Mouse (Mus musculus): Measurements from ENCODE around the gene Tssc4. TPM values are rescaled to one million over a fixed set of nuclear protein-coding genes. Genes with fewer than 3 reads are reported as not detected.

The Tssc4 gene
- polyA plus RNA-seq, 1 experiment from 2014 or later: 70.2 TPM

GRCm38 (mm10) chr7:143108200-143108599 lies 39.2 kb downstream of the Tssc4 start:
- Histone ChIP-seq H3K36me3 (ENCODE audit: control insufficient read depth, insufficient read depth, low read length) (no peaks in the 10 kb centered on the region), H3K27ac (ENCODE audit: low read depth, low read length) (no peak overlapping the region), H3K4me1 (ENCODE audit: control insufficient read depth, insufficient read depth, low read length) (0 out of 2 replicates have a peak, but pooled peaks cover 7% of the 10 kb centered on the region), H3K9me3 (ENCODE audit: control insufficient read depth, low read length) (no peaks in the 10 kb centered on the region), H3K27me3 (ENCODE audit: control insufficient read depth, insufficient read depth, low read length) (peaks cover 36% of the 10 kb centered on the region), H3K4me2 (ENCODE audit: low read depth) (no peak overlapping the region), H3K9ac (ENCODE audit: low read length) (no peak overlapping the region), H3K4me3 (ENCODE audit: low read depth, low read length) (no peak overlapping the region)
- 41% methylated on average over 5 of the region's 5 CpGs for WGBS
- ATAC-seq (ENCODE audit: insufficient read depth, low FRiP score, low TSS enrichment) (no peak), DNase-seq (ENCODE audit: low spot score) (no peak)

GRCm38 (mm10) chr7:143108996-143109660 lies 40.1 kb downstream of the Tssc4 start:
- H3K4me3 ChIP-seq (ENCODE audit: low read depth, low read length): no peak overlapping the region
- no peak overlapping the region for H3K27ac ChIP-seq (ENCODE audit: low read depth, low read length)
- ATAC-seq (ENCODE audit: insufficient read depth, low FRiP score, low TSS enrichment) (no peak), DNase-seq (ENCODE audit: low spot score) (no peak)
- H3K4me1 ChIP-seq (ENCODE audit: control insufficient read depth, insufficient read depth, low read length): 0 out of 2 replicates have a peak, but pooled peaks cover 7% of the 10 kb centered on the region
- no peaks in the 10 kb centered on the region for H3K36me3 ChIP-seq (ENCODE audit: control insufficient read depth, insufficient read depth, low read length)
- WGBS: 20% methylated on average over 3 of the region's 3 CpGs
- no peak overlapping the region for H3K4me2 ChIP-seq (ENCODE audit: low read depth)
- no peak overlapping the region for H3K9ac ChIP-seq (ENCODE audit: low read length)
- H3K27me3 ChIP-seq (ENCODE audit: control insufficient read depth, insufficient read depth, low read length): peaks cover 36% of the 10 kb centered on the region
- H3K9me3 ChIP-seq (ENCODE audit: control insufficient read depth, low read length): no peaks in the 10 kb centered on the region

GRCm38 (mm10) chr7:143109696-143110095 lies 40.6 kb downstream of the Tssc4 start:
- ATAC-seq (ENCODE audit: insufficient read depth, low FRiP score, low TSS enrichment) (no peak), DNase-seq (ENCODE audit: low spot score) (no peak)
- Histone ChIP-seq H3K4me2 (ENCODE audit: low read depth) (no peak overlapping the region), H3K27me3 (ENCODE audit: control insufficient read depth, insufficient read depth, low read length) (peaks cover 36% of the 10 kb centered on the region), H3K4me3 (ENCODE audit: low read depth, low read length) (no peak overlapping the region), H3K9ac (ENCODE audit: low read length) (no peak overlapping the region), H3K4me1 (ENCODE audit: control insufficient read depth, insufficient read depth, low read length) (0 out of 2 replicates have a peak, but pooled peaks cover 7% of the 10 kb centered on the region), H3K9me3 (ENCODE audit: control insufficient read depth, low read length) (no peaks in the 10 kb centered on the region), H3K36me3 (ENCODE audit: control insufficient read depth, insufficient read depth, low read length) (no peaks in the 10 kb centered on the region), H3K27ac (ENCODE audit: low read depth, low read length) (no peak overlapping the region)
- WGBS: 77% methylated on average over 3 of the region's 3 CpGs

GRCm38 (mm10) chr7:143110803-143111202 lies 41.8 kb downstream of the Tssc4 start:
- DNase-seq (ENCODE audit: low spot score) (no peak), ATAC-seq (ENCODE audit: insufficient read depth, low FRiP score, low TSS enrichment) (no peak)
- H3K4me1 ChIP-seq (ENCODE audit: control insufficient read depth, insufficient read depth, low read length): 0 out of 2 replicates have a peak, but pooled peaks cover 7% of the 10 kb centered on the region
- no peak overlapping the region for H3K27ac ChIP-seq (ENCODE audit: low read depth, low read length)
- H3K9ac ChIP-seq (ENCODE audit: low read length): no peak overlapping the region
- no peak overlapping the region for H3K4me3 ChIP-seq (ENCODE audit: low read depth, low read length)
- H3K36me3 ChIP-seq (ENCODE audit: control insufficient read depth, insufficient read depth, low read length): no peaks in the 10 kb centered on the region
- 52% methylated on average over 1 of the region's 1 CpGs for WGBS
- H3K27me3 ChIP-seq (ENCODE audit: control insufficient read depth, insufficient read depth, low read length): peaks cover 29% of the 10 kb centered on the region
- no peaks in the 10 kb centered on the region for H3K9me3 ChIP-seq (ENCODE audit: control insufficient read depth, low read length)
- H3K4me2 ChIP-seq (ENCODE audit: low read depth): no peak overlapping the region

GRCm38 (mm10) chr7:143111719-143112118 lies 42.7 kb downstream of the Tssc4 start:
- H3K9me3 ChIP-seq (ENCODE audit: control insufficient read depth, low read length): no peaks in the 10 kb centered on the region
- H3K36me3 ChIP-seq (ENCODE audit: control insufficient read depth, insufficient read depth, low read length): no peaks in the 10 kb centered on the region
- peaks cover 20% of the 10 kb centered on the region for H3K27me3 ChIP-seq (ENCODE audit: control insufficient read depth, insufficient read depth, low read length)
- H3K9ac ChIP-seq (ENCODE audit: low read length): no peak overlapping the region
- H3K4me3 ChIP-seq (ENCODE audit: low read depth, low read length): no peak overlapping the region
- 62% methylated on average over 4 of the region's 4 CpGs for WGBS
- ATAC-seq (ENCODE audit: insufficient read depth, low FRiP score, low TSS enrichment) (no peak), DNase-seq (ENCODE audit: low spot score) (no peak)
- no peak overlapping the region for H3K27ac ChIP-seq (ENCODE audit: low read depth, low read length)
- H3K4me1 ChIP-seq (ENCODE audit: control insufficient read depth, insufficient read depth, low read length): 0 out of 2 replicates have a peak, but pooled peaks cover 7% of the 10 kb centered on the region
- no peak overlapping the region for H3K4me2 ChIP-seq (ENCODE audit: low read depth)

- H3K4me1 ChIP-seq (ENCODE audit: control insufficient read depth, insufficient read depth, low read length): 0 out of 2 replicates have a peak, but pooled peaks cover 3% of the 10 kb centered on the region
- H3K9ac ChIP-seq (ENCODE audit: low read length): no peak overlapping the region
- 38% methylated on average over 1 of the region's 1 CpGs for WGBS
- ATAC-seq (ENCODE audit: insufficient read depth, low FRiP score, low TSS enrichment) (no peak), DNase-seq (ENCODE audit: low spot score) (no peak)
- H3K27me3 ChIP-seq (ENCODE audit: control insufficient read depth, insufficient read depth, low read length): peaks cover 13% of the 10 kb centered on the region
- no peak overlapping the region for H3K27ac ChIP-seq (ENCODE audit: low read depth, low read length)
- no peak overlapping the region for H3K4me3 ChIP-seq (ENCODE audit: low read depth, low read length)
- H3K36me3 ChIP-seq (ENCODE audit: control insufficient read depth, insufficient read depth, low read length): no peaks in the 10 kb centered on the region
- no peak overlapping the region for H3K4me2 ChIP-seq (ENCODE audit: low read depth)
- H3K9me3 ChIP-seq (ENCODE audit: control insufficient read depth, low read length): no peaks in the 10 kb centered on the region
Measured at GRCm38 (mm10) chr7:143112395-143112794, 43.3 kb downstream of the Tssc4 start.

- no peak for ATAC-seq (ENCODE audit: insufficient read depth, low FRiP score, low TSS enrichment)
Measured at GRCm38 (mm10) chr7:143114773-143115172, 45.7 kb downstream of the Tssc4 start.

GRCm38 (mm10) chr7:143116521-143116920 lies 47.5 kb downstream of the Tssc4 start:
- Histone ChIP-seq H3K4me2 (ENCODE audit: low read depth) (no peak overlapping the region), H3K36me3 (ENCODE audit: control insufficient read depth, insufficient read depth, low read length) (no peaks in the 10 kb centered on the region), H3K27ac (ENCODE audit: low read depth, low read length) (no peak overlapping the region), H3K4me3 (ENCODE audit: low read depth, low read length) (no peak overlapping the region), H3K9me3 (ENCODE audit: control insufficient read depth, low read length) (no peaks in the 10 kb centered on the region), H3K27me3 (ENCODE audit: control insufficient read depth, insufficient read depth, low read length) (no peaks in the 10 kb centered on the region), H3K9ac (ENCODE audit: low read length) (no peak overlapping the region), H3K4me1 (ENCODE audit: control insufficient read depth, insufficient read depth, low read length) (peaks cover 10% of the 10 kb centered on the region; the same call in 1 of the 2 replicates)
- WGBS: 88% methylated on average over 5 of the region's 5 CpGs
- ATAC-seq (ENCODE audit: insufficient read depth, low FRiP score, low TSS enrichment) (no peak), DNase-seq (ENCODE audit: low spot score) (no peak)

More at GRCm38 (mm10) chr7:143114773-143115172, 45.7 kb downstream of the Tssc4 start:
- Histone ChIP-seq H3K4me1 (ENCODE audit: control insufficient read depth, insufficient read depth, low read length) (0 out of 2 replicates have a peak, but pooled peaks cover 3% of the 10 kb centered on the region), H3K36me3 (ENCODE audit: control insufficient read depth, insufficient read depth, low read length) (no peaks in the 10 kb centered on the region), H3K27me3 (ENCODE audit: control insufficient read depth, insufficient read depth, low read length) (no peaks in the 10 kb centered on the region), H3K4me3 (ENCODE audit: low read depth, low read length) (no peak overlapping the region), H3K9ac (ENCODE audit: low read length) (no peak overlapping the region), H3K9me3 (ENCODE audit: control insufficient read depth, low read length) (no peaks in the 10 kb centered on the region), H3K27ac (ENCODE audit: low read depth, low read length) (no peak overlapping the region), H3K4me2 (ENCODE audit: low read depth) (no peak overlapping the region)
- DNase-seq (ENCODE audit: low spot score): peak; percentile 7

- DNase-seq (ENCODE audit: low spot score): no peak
- Histone ChIP-seq H3K4me1 (ENCODE audit: control insufficient read depth, insufficient read depth, low read length) (peaks cover 14% of the 10 kb centered on the region; the same call in 1 of the 2 replicates), H3K9ac (ENCODE audit: low read length) (no peak overlapping the region), H3K4me2 (ENCODE audit: low read depth) (no peak overlapping the region), H3K9me3 (ENCODE audit: control insufficient read depth, low read length) (no peaks in the 10 kb centered on the region), H3K36me3 (ENCODE audit: control insufficient read depth, insufficient read depth, low read length) (no peaks in the 10 kb centered on the region), H3K4me3 (ENCODE audit: low read depth, low read length) (no peak overlapping the region), H3K27ac (ENCODE audit: low read depth, low read length) (no peak overlapping the region), H3K27me3 (ENCODE audit: control insufficient read depth, insufficient read depth, low read length) (no peaks in the 10 kb centered on the region)
- no peak for ATAC-seq (ENCODE audit: insufficient read depth, low FRiP score, low TSS enrichment)
- WGBS: 31% methylated on average over 1 of the region's 1 CpGs
Measured at GRCm38 (mm10) chr7:143119407-143119806, 50.4 kb downstream of the Tssc4 start.

Data from neural tube, embryonic 11.5 days (tissue).